Mouse (Mus musculus) c-Kit-positive CD71-positive TER-119-negative erythroid progenitor cells, embryonic 14.5 days (primary cell): ENCODE measurements around the gene Slc17a8.
"Not testable (repeated sequence)": the region's sequence is repeated elsewhere in the genome, so short reads cannot be mapped to it uniquely, and the experiment has no call there.

ENCODE experiments used
- DNase-seq: peaks from one replicate; pipeline ENCODE4 v3.0.0-alpha.2; 2013; ENCODE audit warnings: low read depth

The Slc17a8 gene

GRCm38 (mm10) chr10:89589877-89590276 is 31.2 kb downstream of the Slc17a8 start:
- DNase-seq = no peak

GRCm38 (mm10) chr10:89588708-89589107 is 32.3 kb downstream of the Slc17a8 start:
- DNase-seq = no peak

DNA sequence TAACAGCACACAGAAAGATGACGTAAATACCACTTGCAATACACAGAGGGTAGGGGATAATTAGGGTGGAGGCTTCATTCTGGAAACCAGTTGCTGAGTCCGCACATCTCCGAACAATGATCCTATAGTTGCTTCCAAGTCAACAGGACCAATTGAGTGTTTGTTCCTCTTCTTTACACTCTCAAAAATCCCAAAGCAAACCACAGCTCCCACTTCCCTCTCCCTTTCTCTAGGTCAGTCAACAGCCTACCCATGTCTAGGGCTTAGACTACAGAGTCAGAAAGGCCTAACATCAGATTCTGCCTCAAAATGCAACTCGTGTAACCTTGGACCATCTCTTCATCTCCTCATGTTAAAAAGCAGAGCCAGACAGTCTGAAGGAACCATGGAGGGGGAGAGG is 36.3 kb downstream of the Slc17a8 start:
- no peak for DNase-seq

GRCm38 (mm10) chr10:89578801-89579200 is 42.3 kb downstream of the Slc17a8 start:
- no peak for DNase-seq

DNA sequence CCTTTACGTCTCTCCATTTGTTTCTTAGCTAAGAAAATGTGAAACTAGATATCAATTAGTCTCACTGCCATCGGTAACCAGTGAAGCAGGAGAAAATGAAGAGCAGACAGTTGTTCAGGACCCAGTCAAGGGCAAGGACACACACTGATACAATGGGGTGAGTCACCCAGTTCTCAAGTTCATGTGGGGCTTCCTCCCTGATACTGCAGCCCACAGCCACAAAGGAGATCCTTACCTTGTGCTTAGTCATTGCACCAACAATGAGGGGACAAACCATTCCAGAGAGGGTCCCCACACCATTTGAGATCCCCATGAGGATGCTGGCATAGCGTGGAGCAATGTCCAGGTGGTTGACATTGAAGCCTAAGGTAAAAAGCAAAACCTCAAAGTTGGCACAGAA is 43.4 kb downstream of the Slc17a8 start:
- no peak for DNase-seq

DNA sequence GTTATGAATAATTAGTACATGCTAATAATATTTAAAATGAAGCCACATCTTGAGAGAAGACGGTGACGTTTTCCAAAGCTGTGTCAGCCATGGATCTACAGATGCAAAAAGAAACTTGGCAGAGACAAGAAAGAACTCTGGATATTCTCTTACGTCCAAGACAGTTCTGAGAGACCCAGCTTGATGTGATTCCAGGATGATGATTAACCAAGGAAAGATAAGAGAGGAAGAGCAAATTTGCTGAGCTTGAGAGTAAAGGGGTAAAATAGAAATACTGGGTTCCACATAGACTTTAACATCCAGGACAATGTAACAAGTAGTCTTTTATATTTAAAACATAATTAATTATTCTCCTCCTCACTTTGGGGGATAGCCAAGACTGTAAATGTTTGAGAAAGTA is 47.6 kb downstream of the Slc17a8 start:
- no peak for DNase-seq

DNA sequence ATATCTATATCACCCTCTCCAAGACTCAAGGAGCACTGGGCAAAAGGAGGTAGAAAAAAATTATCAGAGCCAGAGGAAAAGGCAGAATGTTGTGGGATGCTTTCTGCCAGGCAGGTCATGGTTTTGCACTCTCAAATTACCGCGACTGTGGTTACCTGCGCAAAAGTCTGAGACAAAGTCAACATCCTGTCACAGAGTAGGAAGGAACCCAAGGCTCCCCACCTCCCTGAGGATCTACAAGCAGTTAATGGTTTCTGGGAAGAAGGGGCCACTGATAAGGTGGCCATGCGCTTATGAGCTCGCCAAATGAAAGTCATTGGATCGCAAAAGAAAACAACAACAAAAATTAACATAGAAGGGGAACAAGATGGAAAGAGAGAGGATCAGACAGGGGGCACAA is 48.1 kb downstream of the Slc17a8 start:
- no peak for DNase-seq

DNA sequence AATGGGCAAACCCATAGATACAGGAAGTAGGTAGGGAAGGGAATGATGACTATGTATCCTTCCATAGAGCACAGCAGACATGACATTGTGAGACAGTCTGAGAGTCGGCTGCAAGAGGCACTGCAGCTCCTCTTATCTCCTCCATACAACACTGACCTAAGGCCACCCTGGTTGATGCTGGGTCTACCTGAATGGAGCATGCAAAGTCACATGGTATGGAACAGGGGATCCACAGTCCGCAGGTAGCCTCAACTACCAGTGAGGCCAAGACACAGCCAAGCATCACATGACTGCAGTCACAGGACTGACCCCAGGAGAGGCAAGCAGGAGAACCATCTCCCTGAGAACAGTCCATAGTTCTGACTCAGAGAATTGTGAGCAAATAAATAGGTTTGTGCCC is 53.7 kb downstream of the Slc17a8 start:
- no peak for DNase-seq

- DNase-seq = no peak
These were observed 55.6 kb downstream of the Slc17a8 start for GRCm38 (mm10) chr10:89565301-89566022.

DNA sequence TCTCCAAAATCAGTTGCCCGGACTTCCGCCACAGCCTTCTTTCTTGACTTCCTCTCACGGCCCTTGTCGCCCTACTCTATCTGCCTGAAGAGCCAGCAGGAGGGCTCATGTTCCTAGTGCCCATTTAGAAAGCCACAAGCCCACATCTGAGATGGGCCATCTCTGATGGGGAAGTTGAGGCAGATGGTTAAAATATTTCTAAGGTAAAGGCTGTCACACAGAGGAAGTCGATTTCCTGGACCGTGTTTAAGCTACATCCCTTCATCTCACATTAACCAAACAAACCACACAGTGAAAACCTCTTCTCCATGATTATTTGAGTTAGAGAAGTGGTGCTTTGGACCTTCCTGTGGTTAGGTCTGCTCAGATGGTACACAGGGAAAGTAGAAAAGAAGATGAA is 58.9 kb downstream of the Slc17a8 start:
- no peak for DNase-seq

- DNase-seq = no peak
These were observed 61.7 kb downstream of the Slc17a8 start for GRCm38 (mm10) chr10:89559351-89559750.

DNA sequence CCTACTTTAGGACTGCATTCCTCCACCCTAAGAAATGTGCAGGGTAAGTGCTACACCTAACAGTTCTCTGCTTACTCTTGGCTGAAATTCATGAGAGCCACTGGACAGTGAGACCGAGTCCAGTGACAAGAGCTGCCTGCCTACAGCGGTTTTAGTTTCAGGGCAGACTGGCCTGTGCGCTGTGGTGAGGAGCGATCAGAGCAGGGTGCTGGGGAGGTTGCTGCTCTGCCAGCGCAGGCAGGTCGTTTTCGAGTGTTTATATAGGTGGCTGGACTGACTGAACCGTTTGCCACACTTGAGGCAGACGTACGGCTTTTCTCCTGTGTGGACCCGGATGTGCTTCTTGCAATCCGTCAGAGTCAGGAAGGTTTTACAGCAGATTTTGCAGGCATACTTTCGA is 66.2 kb downstream of the Slc17a8 start:
- not testable (repeated sequence) for DNase-seq

- not testable (repeated sequence) for DNase-seq
These were observed 67.2 kb downstream of the Slc17a8 start for GRCm38 (mm10) chr10:89553855-89554254.

DNA sequence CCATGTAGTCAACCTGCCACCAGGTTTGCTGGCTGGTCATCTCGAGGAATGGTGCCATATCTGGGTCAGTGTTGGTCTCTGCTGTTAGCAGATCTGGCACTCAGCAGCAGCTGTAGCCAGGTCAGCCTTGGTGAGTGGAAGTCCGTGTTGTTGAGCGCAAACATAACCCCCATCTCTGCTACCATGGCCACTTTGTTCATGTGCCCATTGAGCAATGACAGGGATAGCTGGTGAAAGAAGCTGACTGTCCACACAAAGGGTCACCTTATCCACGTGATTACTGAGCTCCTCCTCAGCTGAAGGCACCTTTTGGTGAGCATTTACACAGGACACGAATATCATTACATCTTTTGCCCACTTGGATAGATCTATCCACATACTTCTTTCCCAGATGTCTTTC is 68.0 kb downstream of the Slc17a8 start:
- DNase-seq = no peak

GRCm38 (mm10) chr10:89551657-89552056 is 69.4 kb downstream of the Slc17a8 start:
- no peak for DNase-seq

DNA sequence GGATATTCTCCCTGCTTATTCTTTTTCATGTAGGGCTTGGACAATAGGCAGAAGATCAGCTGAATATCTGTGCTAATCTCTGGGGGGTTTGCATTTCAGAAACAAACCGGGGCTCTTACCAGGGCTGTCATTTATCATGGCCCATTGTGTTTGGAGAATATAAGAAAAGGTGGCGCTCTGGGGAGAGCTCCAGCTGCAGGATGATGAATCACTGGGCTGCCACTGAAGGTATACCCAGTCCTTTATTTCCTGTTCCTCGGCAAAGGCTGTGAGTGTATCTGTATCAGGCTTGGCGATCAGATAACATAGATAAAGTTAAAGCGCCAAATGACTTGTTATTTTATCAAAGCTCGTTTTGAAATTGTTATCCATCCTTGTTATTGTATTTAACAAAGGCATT is 73.0 kb downstream of the Slc17a8 start:
- no peak for DNase-seq

GRCm38 (mm10) chr10:89546989-89547388 is 74.1 kb downstream of the Slc17a8 start:
- no peak for DNase-seq

GRCm38 (mm10) chr10:89543867-89544266 is 77.2 kb downstream of the Slc17a8 start:
- DNase-seq = no peak

GRCm38 (mm10) chr10:89542321-89542720 is 78.7 kb downstream of the Slc17a8 start:
- DNase-seq = no peak

GRCm38 (mm10) chr10:89532929-89533727 is 87.9 kb downstream of the Slc17a8 start, which contains the start of gene Nr1h4:
Nr1h4 (minus strand) TSS chr10:89533585.
- DNase-seq = no peak

- DNase-seq = no peak
These were observed 88.6 kb downstream of the Slc17a8 start for GRCm38 (mm10) chr10:89532451-89532850.

- DNase-seq = no peak
These were observed 89.1 kb downstream of the Slc17a8 start for GRCm38 (mm10) chr10:89531976-89532375.

DNA sequence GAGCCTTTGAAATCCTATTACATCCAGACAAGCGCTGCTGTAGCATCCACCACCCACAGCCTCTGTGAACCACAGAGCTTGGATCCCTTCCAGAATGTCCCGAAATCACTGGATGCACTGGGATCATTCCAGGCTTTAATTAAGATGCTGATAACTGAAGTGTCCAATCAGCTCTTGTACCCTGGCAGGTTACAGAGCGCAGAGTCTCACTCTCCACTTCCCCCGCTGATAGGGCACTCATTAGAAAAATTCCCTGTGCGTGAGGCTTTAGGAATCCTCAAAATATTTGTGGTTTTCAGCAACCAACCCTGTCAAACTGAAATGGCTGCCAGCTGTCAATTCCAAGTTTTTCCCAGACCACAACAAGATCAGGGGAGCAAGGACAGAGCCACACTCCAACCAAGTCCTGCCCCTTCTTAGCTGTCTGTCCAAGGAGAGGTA is 89.8 kb downstream of the Slc17a8 start:
- DNase-seq = no peak
